ENCODE assay signal across 27 mouse cellular contexts in the genomic region with DNA sequence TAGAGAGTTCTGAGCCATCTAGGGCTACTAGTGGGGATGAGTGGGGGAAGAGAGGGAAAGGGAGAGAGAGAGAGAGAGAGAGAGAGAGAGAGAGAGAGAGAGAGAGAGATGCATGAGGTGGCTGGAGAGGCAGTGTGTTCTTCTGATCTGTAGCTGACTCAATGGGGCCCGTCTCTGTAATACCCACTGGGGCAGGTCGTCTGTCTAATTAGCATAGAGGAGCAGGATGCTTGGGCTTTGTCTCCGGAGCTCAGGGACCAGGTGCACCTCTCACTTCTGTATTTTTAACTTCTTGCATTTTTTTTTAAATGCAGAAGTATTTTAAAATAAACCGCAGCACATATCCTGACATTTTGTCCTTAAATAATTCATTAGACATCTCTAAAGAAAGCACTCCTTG. TPM values are rescaled to one million over a fixed set of nuclear protein-coding genes. Genes with fewer than 3 reads are reported as not detected.
DNase-seq lines count a peak whose midpoint lies in the region; ATAC-seq lines count a peak whose summit lies in the region.
"Had no signal": no experiment of that assay in that cellular context is flagged by ENCODE, and none has a peak within 500 bp of the region (broad histone marks: within the 10 kb centered on the region; RNA-seq: fewer than 3 reads in every experiment).

No protein-coding gene starts in this region.

- H3K27me3 ChIP-seq in midbrain, embryonic 15.5 days (replicated peaks), result no peaks in the 10 kb centered on the region
- H3K27me3 ChIP-seq in midbrain, embryonic 10.5 days (ENCODE audit: low read depth, poor library complexity, severe bottlenecking), result peaks cover 6% of the 10 kb centered on the region; the same call in 1 of the 2 replicates
- H3K27me3 ChIP-seq: embryonic facial prominence, embryonic 12.5 days; heart, embryonic 15.5 days had no signal

- H3K27ac ChIP-seq in midbrain, embryonic 15.5 days, result no peak overlapping the region
- no peak overlapping the region for H3K27ac ChIP-seq in midbrain, embryonic 10.5 days (replicated peaks)
- H3K27ac ChIP-seq: embryonic facial prominence, embryonic 12.5 days; heart, embryonic 15.5 days; hindbrain, embryonic 10.5 days; hindbrain, embryonic 15.5 days had no signal

- no peak overlapping the region for H3K9ac ChIP-seq in midbrain, embryonic 15.5 days
- H3K9ac ChIP-seq: embryonic facial prominence, embryonic 12.5 days; heart, embryonic 15.5 days; hindbrain, embryonic 15.5 days had no signal

- H3K9me3 ChIP-seq in midbrain, embryonic 15.5 days, result no peaks in the 10 kb centered on the region
- no peaks in the 10 kb centered on the region for H3K9me3 ChIP-seq in midbrain, embryonic 10.5 days (replicated peaks)
- H3K9me3 ChIP-seq: embryonic facial prominence, embryonic 12.5 days; heart, embryonic 15.5 days; hindbrain, embryonic 10.5 days; hindbrain, embryonic 15.5 days had no signal

- H3K4me1 ChIP-seq in midbrain, embryonic 15.5 days, result peaks cover 4% of the 10 kb centered on the region; the same call in 1 of the 2 replicates
- H3K4me1 ChIP-seq in midbrain, embryonic 10.5 days, result peaks cover 15% of the 10 kb centered on the region
- H3K4me1 ChIP-seq: heart, embryonic 15.5 days; hindbrain, embryonic 15.5 days had no signal

- no peak overlapping the region for H3K4me3 ChIP-seq in midbrain, embryonic 15.5 days
- no peak overlapping the region for H3K4me3 ChIP-seq in midbrain, embryonic 10.5 days
- H3K4me3 ChIP-seq: embryonic facial prominence, embryonic 12.5 days; heart, embryonic 15.5 days; hindbrain, embryonic 10.5 days; hindbrain, embryonic 15.5 days had no signal

- DNase-seq in midbrain, embryonic 10.5 days (ENCODE audit: low spot score), result no peak
- DNase-seq in A20 (ENCODE audit: low read depth, low spot score), result peak; percentile 91
- no peak for DNase-seq in right cerebral cortex, postnatal 25 days
- no peak for DNase-seq in heart, adult 8-10 months (ENCODE audit: low spot score)
- no peak for DNase-seq in adrenal gland, adult (ENCODE audit: inconsistent age in 2 of 2, low spot score in 1 of 2)
- DNase-seq: adrenal gland, adult 8-10 months; adrenal gland, postnatal 36 days; cerebellum, adult 11 months; cerebellum, adult 8-10 months; gastrocnemius, postnatal 25 days; heart, adult 11 months; heart, postnatal 14 days had no signal

- ATAC-seq in midbrain, embryonic 15.5 days (replicated peaks), result 0 out of 2 replicates have a peak, but pooled peaks have one; percentile 45
- peak; percentile 50; the same call in 1 of the 2 replicates for ATAC-seq in common myeloid progenitor, adult 5-6 weeks (replicated peaks; ENCODE audit: low read depth, poor library complexity, severe bottlenecking)
- peak; percentile 84 for ATAC-seq in neutrophil, adult 5-6 weeks (ENCODE audit: extremely low read depth, insufficient number of reproducible peaks, low FRiP score, poor library complexity, severe bottlenecking)
- ATAC-seq: forebrain, embryonic 16.5 days had no signal

- WGBS in midbrain, embryonic 15.5 days, result 35% methylated on average over 4 of the region's 4 CpGs
- WGBS in midbrain, embryonic 10.5 days, result 52% methylated on average over 4 of the region's 4 CpGs

- H3K36me3 ChIP-seq in midbrain, embryonic 15.5 days (replicated peaks), result no peaks in the 10 kb centered on the region
- H3K36me3 ChIP-seq in midbrain, embryonic 10.5 days, result no peaks in the 10 kb centered on the region
- H3K36me3 ChIP-seq: embryonic facial prominence, embryonic 12.5 days; heart, embryonic 15.5 days; hindbrain, embryonic 10.5 days; hindbrain, embryonic 15.5 days had no signal

- no peak overlapping the region for H3K4me2 ChIP-seq in midbrain, embryonic 15.5 days
- H3K4me2 ChIP-seq: embryonic facial prominence, embryonic 12.5 days; heart, embryonic 11.5 days; heart, embryonic 15.5 days; hindbrain, embryonic 15.5 days had no signal

RNA-seq across cellular contexts. Expression of gene 1700067P10Rik, which starts 18.2 kb away (rescaled TPM):
- polyA plus RNA-seq in midbrain, embryonic 15.5 days (2015; fragmentation: Nextera tagmentation; extraction: Ambion mirVana), result 0.22 TPM in 1 of 2 replicates, not detected in the other
- not detected in 2 replicates for polyA plus RNA-seq in midbrain, embryonic 10.5 days (2016; fragmentation: Nextera tagmentation; extraction: Ambion mirVana)
- not detected in 2 replicates for total RNA-seq in common myeloid progenitor, adult 5-6 weeks (2017)
- total RNA-seq in neutrophil, adult 5-6 weeks (2017), result not detected in 2 replicates
- total RNA-seq in heart, adult 8-10 months (2022), result not detected
- total RNA-seq: adrenal gland, adult 8-10 months; adrenal gland, postnatal 36 days; ES-E14; gastrocnemius, adult 18-20 months; gastrocnemius, postnatal 25 days; heart, postnatal 14 days had no signal
- polyA plus RNA-seq: brain, embryonic 14.5 days; embryonic facial prominence, embryonic 12.5 days; forebrain, embryonic 11.5 days; forebrain, embryonic 16.5 days; heart, embryonic 11.5 days; heart, embryonic 15.5 days; hindbrain, embryonic 15.5 days had no signal

RNA-seq across cellular contexts. Expression of gene 9830107B12Rik, which starts 38.7 kb away (rescaled TPM):
- not detected in 2 replicates for polyA plus RNA-seq in midbrain, embryonic 15.5 days (2015; fragmentation: Nextera tagmentation; extraction: Ambion mirVana)
- not detected in 2 replicates for polyA plus RNA-seq in midbrain, embryonic 10.5 days (2016; fragmentation: Nextera tagmentation; extraction: Ambion mirVana)
- total RNA-seq in common myeloid progenitor, adult 5-6 weeks (2017), result 1.4 TPM in 1 of 2 replicates, not detected in the other
- total RNA-seq in neutrophil, adult 5-6 weeks (2017), result 31.7 and 33.5 TPM in 2 replicates
- not detected for total RNA-seq in heart, adult 8-10 months (2022)
- total RNA-seq: adrenal gland, postnatal 36 days; ES-E14; gastrocnemius, adult 18-20 months; gastrocnemius, postnatal 25 days; heart, postnatal 14 days had no signal
- polyA plus RNA-seq: brain, embryonic 14.5 days; cortical plate, adult 2 months; embryonic facial prominence, embryonic 12.5 days; forebrain, embryonic 11.5 days; forebrain, embryonic 16.5 days; frontal cortex, adult 2 months; heart, embryonic 11.5 days; heart, embryonic 15.5 days; hindbrain, embryonic 10.5 days; hindbrain, embryonic 15.5 days had no signal

RNA-seq across cellular contexts. Expression of gene A530064D06Rik, which starts 59.7 kb away (rescaled TPM):
- not detected in 2 replicates for polyA plus RNA-seq in midbrain, embryonic 15.5 days (2015; fragmentation: Nextera tagmentation; extraction: Ambion mirVana)
- polyA plus RNA-seq in midbrain, embryonic 10.5 days (2016; fragmentation: Nextera tagmentation; extraction: Ambion mirVana), result not detected in 2 replicates
- total RNA-seq in common myeloid progenitor, adult 5-6 weeks (2017), result 0.29 and 0.37 TPM in 2 replicates
- 129 and 143 TPM in 2 replicates for total RNA-seq in neutrophil, adult 5-6 weeks (2017)
- under 1 TPM in 1 of 4 experiments, not detected in 3; 0.40 TPM for total RNA-seq in heart, adult 8-10 months (2022)
- total RNA-seq: adrenal gland, postnatal 36 days; ES-E14; gastrocnemius, adult 18-20 months; gastrocnemius, postnatal 25 days; heart, postnatal 14 days had no signal
- polyA plus RNA-seq: cortical plate, adult 2 months; forebrain, embryonic 11.5 days; forebrain, embryonic 16.5 days; frontal cortex, adult 2 months; heart, embryonic 11.5 days; heart, embryonic 15.5 days; hindbrain, embryonic 10.5 days; hindbrain, embryonic 15.5 days had no signal

Comparison
In these comparisons a context has a peak if more than half of its experiments do, and no peak if none do; other contexts are left out.
1. RNA of gene 9830107B12Rik, which starts 38.7 kb away (total RNA-seq): 31.7 to 33.5 TPM in neutrophil, adult 5-6 weeks; 1.4 TPM in common myeloid progenitor, adult 5-6 weeks and not detected in heart, adult 8-10 months; every median in the first group is over 10 times any median in the second.
2. RNA of gene A530064D06Rik, which starts 59.7 kb away (total RNA-seq): 129 to 143 TPM in neutrophil, adult 5-6 weeks; 0.29 to 0.37 TPM in common myeloid progenitor, adult 5-6 weeks and 0.40 TPM in heart, adult 8-10 months; every median in the first group is over 10 times any median in the second.
3. Peak in every context shown above with its lines, with median percentiles within 50 percentile points of each other: ATAC-seq.